Mouse (Mus musculus) ovary, postnatal 14 days (tissue): ENCODE results near the gene Gm884.

ENCODE experiments used
- DNase-seq: peaks from one replicate; pipeline ENCODE4 v3.0.0; 2022; ENCODE audit warnings: low spot score

Gm884 gene

DNA sequence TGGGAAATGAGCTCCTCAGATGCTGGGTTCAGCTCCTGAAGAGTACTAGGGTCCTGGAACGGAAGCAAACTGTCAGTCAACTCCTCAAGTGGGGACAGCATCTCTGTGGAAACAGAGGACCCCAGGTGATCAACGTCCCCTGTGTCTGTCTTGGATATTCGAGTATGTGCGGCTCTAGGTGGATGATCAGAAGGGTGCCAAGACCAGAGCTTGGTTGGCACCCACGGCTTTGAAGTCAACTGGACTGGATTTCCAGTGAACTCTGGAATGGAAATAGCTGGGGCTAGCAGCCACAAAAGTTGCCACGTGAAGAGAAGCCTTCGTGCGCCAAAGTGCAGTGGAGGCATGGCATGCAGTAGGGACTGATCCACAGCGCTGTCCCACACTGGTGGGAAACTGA lies at the start of gene Gm884:
Gm884 (minus strand) TSS at position 101 of the 400 bp plus-strand sequence.
- DNase-seq = no peak

DNA sequence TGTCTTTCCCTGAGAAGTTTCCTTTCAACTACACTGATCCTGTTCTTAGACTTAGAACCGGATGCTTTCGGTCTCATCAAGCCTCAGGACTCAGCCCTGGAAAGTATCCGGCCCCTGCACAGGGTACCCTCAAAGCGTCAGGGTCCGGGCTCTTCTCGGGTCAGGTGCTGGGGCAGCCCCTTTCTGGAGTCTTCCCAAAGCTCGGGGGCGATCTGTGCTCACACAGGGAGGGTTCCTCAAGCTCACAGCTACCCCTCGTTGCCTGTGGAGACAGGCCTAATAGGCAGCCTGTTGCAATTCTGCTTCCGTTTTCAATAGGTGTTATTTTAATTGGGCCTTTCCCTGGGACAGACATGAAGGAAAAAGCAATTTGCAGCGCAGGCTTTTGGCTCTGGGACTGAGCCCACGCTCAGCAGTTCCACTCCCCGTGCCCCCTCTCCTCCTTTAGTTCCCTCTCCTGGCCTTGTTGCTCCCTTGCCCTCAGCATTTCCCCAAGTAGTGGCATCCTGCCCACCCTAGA lies 46.0 kb upstream of the Gm884 start:
- no peak for DNase-seq

- no peak for DNase-seq
Measured at GRCm38 (mm10) chr11:103666181-103666906, 45.4 kb upstream of the Gm884 start.

DNA sequence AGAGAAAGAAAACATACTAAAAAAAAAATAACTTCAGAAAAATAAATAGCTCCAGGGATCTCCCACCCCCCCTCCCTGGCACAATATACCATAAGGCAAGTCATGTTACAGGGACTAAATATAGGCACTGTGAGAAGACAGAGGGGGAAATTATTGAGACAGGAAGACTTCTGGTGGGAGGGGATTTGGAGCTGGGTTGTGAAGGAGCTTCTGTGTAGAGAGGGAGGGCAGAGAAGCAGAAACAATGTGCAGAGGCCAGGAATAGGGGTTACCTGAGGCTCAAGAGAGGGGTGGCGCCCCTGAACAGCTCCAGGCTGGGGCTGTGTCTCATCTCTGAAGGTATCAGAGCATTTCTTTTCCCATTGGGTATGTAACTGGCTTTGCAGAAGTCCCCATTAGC lies 44.8 kb upstream of the Gm884 start:
- DNase-seq = no peak

GRCm38 (mm10) chr11:103663119-103663518 lies 42.2 kb upstream of the Gm884 start:
- DNase-seq = no peak

DNA sequence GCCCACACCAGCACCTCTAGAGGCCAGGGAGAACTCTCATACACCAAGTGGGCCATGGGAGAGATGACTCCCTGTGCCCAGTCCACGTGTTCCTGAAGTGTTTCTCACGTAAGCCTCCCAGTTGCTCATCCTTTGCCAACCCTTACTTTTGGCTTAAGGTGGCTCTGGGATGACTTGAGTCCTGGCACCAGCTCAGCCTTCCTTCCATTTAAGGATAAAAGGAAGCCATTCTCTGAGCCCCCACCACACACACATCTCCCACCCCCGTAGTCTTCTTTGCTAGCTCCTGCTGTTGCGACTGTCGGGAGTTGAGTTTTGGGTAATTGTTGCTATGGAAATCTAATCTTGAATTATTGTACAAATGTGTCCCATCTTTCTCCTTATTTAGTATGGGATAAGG lies 41.6 kb upstream of the Gm884 start:
- no peak for DNase-seq

DNA sequence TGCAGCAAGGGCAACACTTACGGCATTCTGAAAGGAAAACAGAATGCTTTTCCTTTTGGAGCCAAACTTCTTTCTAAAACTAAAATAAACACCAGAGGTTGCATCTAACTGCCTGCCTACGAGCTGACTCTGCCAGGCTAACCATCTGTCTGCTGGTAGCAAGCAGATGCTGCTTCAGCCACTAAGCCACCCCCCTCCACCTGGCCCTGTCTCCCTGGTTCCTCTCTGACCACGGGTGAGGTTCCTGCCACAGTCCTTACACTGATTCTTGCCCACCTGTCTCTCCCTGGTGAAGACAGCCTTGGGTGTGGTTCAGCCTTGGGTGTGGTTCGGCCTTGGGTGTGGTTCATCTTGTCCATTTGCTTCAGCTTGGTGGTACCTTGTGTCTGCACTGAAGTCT lies 40.9 kb upstream of the Gm884 start:
- DNase-seq = no peak

DNA sequence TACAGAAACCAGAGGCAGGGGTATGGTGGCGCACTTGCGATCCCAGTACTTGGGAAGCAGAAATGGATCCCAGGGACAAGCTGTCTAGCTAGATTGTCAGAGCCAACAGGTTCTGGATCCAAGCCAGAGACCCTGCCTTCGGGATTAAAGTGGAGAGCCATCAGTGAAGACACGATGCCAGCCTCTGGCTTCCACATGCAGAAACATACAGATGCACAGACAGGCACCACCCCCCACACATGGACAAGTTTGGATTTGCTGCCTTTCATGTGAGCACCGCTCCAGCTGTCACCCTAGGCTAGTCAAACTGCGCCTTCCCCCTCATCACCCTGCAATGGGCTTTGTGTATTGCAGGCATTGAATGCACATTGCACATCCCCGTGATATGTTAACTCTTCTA lies 37.2 kb upstream of the Gm884 start:
- DNase-seq = no peak

- peak; percentile 32 for DNase-seq
Measured at GRCm38 (mm10) chr11:103656520-103656919, 35.6 kb upstream of the Gm884 start.

- no peak for DNase-seq
Measured at GRCm38 (mm10) chr11:103653359-103653965, 32.5 kb upstream of the Gm884 start.

DNA sequence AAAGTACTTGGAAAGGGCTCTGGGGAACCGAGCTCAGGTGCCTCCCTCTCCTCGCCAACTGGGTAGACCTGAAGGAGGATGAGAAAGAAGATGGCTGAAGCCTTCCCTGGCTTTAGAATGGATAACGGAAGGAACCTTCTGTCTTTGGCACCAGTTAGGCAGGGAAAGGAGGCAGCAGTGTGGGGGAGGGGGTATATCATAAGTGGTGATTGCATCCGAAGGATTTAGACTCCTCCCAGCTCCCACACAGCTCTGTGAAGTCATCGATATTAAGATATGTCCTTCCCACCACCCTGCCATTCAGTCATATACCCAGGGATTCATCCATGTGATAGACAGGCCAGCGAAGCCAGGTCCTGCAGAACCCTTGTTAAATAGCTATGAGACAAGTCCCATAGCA lies 30.5 kb upstream of the Gm884 start:
- DNase-seq = no peak

- no peak for DNase-seq
Measured at GRCm38 (mm10) chr11:103649983-103650493, 29.1 kb upstream of the Gm884 start.

DNA sequence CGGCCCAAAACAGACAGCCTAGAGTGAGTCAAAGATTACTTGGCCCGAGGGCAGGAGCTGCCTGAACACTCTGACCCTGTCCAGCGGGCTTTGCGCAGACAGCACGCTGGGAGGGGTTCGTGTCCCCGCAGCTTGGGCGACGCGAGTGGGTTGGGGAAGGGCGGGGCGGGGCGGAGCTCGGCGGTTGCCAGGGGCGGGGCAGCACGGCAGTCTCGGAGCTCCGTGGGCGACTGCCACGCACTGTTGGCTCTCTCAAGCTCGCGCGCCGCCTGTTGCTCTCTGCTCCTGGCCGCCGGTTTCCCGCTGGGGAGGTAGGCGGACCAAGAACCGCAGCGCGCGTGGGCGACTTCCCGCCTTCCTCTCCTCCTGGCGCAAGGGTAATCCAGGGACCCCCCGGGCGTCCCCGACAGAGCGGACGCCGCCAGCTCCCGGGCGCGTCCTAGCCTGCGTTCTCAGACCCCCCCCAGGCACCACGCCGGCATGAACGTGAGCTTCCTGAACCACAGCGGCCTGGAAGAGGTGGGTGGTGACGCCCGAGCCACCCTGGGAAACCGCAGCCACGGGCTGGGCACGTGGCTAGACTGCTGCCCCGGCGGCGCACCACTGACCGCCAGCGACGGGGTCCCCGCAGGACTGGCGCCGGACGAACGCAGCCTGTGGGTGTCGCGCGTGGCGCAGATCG lies 28.5 kb upstream of the Gm884 start, which contains the start of gene Rprml:
Rprml (plus strand) TSS at position 270 of the 682 bp plus-strand sequence.
- no peak for DNase-seq

DNA sequence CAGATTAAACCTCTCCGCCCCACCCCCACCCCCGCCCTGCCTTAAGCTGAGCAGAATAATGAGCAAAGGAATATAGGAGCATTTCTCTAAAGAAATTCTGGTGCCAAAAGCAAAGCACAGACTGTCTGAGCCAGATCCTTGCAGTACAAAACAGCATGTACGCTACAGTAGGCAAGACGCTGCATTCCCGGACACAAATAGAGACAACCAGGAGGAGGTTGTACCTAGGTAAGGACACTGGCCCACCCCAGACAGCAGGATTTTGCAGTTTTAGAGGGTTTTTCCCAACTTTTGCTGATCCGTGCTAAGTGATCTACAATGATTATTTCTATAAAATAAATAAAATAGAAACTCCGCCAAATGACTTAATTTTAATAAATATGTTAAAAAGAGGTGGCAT lies 27.7 kb upstream of the Gm884 start:
- DNase-seq = no peak

DNA sequence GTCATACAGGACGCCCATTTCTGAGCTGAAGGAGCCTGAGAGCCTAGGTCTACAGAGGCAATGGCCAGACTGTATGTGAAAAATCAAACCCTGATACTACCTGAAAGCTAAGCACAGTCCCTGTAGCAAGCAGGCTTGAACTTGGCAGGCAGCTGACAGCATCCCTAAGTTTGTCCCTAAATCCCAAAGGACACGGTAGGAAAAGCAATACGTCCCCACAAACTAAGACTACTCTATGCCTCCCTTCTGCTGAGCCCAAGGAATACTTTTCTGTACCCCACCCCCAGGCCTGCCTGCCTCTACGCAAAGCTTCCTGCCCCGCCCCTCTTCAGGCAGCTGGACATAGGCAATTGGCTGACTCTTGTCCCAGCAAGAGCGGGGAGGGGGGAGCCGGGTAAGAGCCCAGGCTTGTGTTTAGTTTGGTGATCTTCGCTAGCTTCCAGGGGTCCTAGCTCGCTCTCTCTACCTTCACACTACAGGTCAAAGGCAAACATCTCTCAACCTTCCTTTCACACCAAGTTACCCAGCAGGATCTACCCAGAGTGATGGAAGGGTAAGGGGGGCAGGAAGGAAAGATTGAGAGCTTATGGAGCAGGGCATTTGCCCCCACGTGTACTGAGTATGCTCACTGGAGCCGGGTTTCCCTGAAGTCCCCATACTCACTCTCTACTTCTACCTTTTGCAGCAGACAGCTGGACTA lies 27.1 kb upstream of the Gm884 start:
- DNase-seq = no peak

DNA sequence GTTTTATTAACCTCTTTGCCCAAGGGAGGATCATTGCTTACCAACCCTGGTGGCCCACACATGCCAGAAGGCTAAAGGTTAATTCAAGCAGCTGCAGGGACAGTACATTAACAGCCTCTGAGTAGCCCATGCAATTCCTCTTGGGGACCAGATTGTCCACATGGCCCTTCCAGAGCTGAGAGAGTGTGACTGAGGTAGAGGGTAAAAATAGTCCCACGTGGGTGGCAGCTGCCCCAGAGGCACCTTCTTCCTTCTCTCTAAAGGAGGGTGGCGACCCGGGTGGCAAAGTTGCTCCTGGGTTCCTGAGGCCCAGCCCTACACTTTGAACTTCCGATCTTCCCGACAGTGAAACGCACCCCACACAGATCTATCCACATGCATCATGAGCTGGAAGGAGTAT lies 25.4 kb upstream of the Gm884 start:
- no peak for DNase-seq

GRCm38 (mm10) chr11:103645731-103646130 lies 24.8 kb upstream of the Gm884 start:
- no peak for DNase-seq

GRCm38 (mm10) chr11:103643211-103643610 lies 22.3 kb upstream of the Gm884 start:
- no peak for DNase-seq

DNA sequence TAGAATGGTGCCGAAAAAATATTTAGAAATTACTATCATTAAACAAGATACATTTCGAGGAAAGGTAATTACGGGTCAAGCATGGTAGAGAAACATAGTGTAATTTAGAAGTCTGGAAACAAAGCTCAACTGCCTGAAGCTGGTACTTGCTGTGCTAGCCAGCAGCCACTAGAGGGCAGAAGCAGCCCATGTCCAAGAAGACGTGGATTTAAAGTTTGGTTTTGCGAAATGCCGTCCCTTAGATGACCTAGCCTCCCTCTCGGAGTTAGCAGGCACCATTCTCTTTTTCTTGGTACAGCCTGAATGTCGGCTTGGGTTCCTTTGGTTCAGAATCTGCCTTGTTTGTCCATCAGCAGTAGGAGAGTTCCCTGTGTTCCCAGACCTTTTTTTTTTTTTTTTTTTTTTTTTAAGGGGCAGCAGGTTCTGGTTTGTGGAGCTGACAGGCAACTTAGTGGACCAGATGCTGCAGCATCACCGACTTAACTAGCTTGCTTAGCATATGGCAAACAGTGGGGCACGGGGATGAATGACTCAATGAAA lies 18.5 kb upstream of the Gm884 start:
- peak; percentile 33 for DNase-seq

DNA sequence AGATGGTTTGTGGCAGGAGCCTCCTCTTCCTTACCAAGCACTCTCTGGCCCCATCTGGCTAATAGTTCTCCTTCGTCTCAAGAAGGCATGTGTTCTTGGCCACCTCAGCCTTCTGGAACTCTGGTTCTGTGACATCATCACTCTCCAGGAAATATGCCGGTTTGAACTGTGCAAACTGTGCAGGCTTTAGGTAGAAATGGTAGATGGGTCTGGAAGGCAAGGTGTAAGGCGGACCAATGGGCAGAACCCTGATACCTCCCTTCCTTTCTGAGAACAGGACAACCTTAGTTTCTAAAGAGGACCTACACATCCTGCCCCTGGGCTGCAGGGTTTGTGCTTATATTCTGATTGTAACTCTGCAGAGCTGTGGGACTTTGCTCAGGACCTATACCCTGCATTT lies 17.9 kb upstream of the Gm884 start, which contains the start of gene Lyzl6:
Lyzl6 (minus strand) TSS at position 101 of the 400 bp plus-strand sequence.
- no peak for DNase-seq

DNA sequence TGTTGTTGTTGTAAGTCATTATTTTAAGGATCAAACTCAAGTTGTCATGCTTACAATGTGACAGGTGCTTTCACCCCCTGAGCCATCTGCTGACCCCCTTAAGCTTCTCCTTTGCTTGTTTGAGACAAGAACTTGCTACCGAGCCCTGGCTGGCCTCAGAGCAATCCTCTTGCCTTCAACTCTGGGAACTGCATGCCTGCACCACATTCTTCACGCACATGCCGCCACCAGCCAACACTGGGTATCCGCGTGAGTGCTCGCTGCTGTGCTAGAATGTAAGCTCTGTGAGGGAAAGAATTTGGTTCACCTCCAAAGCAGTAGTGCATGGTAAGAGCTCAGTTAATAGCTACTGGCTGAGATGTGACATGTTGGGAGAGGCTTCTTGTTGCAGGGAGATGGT lies 15.3 kb upstream of the Gm884 start:
- no peak for DNase-seq

- DNase-seq = no peak
Measured at GRCm38 (mm10) chr11:103635481-103635880, 14.5 kb upstream of the Gm884 start.
